Mouse (Mus musculus) liver, adult 2 months (tissue): ENCODE results near the gene Ms4a15. TPM values are rescaled to one million over a fixed set of nuclear protein-coding genes. Genes with fewer than 3 reads are reported as not detected.

ENCODE experiments used
- DNase-seq: peaks from one replicate; pipeline ENCODE4 v3.0.0-alpha.2; 2011; ENCODE audit warnings: low read depth, low spot score; ENCODE audit errors: extremely low read depth
- H3K27ac ChIP-seq: fragments of 200-500 bp; replicated peaks from 2 replicates; pipeline ENCODE4 v1.5.1; 2012; ENCODE audit warnings: low read depth, mild to moderate bottlenecking, control low read depth, inconsistent platforms, low read length; ENCODE audit not compliant: insufficient read depth
- H3K27me3 ChIP-seq: fragments of 200-500 bp; 2 replicates; pipeline ENCODE4 v1.6.1; 2012; ENCODE audit warnings: mild to moderate bottlenecking, moderate library complexity, low read length, inconsistent platforms; ENCODE audit not compliant: control insufficient read depth, insufficient read depth
- H3K36me3 ChIP-seq: fragments of 200-500 bp; 2 replicates; pipeline ENCODE4 v1.6.1; 2012; ENCODE audit warnings: low read length, inconsistent platforms; ENCODE audit not compliant: control insufficient read depth, insufficient read depth
- H3K4me1 ChIP-seq: fragments of 200-500 bp; 2 replicates; pipeline ENCODE4 v1.6.1; 2011; ENCODE audit warnings: low read length; ENCODE audit not compliant: control insufficient read depth, insufficient read depth
- H3K4me3 ChIP-seq: fragments of 200-500 bp; 2 replicates; pipeline ENCODE4 v1.5.1; 2011; ENCODE audit warnings: low read depth, mild to moderate bottlenecking, control low read depth, low read length, moderate library complexity; ENCODE audit not compliant: insufficient read depth
- H3K79me2 ChIP-seq: fragments of 200-500 bp; 2 replicates; pipeline ENCODE4 v1.6.1; 2012; ENCODE audit warnings: inconsistent platforms, mild to moderate bottlenecking, low read length, moderate library complexity; ENCODE audit not compliant: control insufficient read depth, insufficient read depth
- H3K9ac ChIP-seq: fragments of 200-500 bp; 2 replicates; pipeline ENCODE4 v1.6.1; 2012; ENCODE audit warnings: low read depth, mild to moderate bottlenecking, control low read depth, inconsistent platforms, low read length
- CTCF ChIP-seq: fragments of 200-500 bp; IDR thresholded peaks from 2 replicates; pipeline ENCODE4 v1.5.1; 2011; ENCODE audit warnings: low read depth, low read length, control low read depth
- POLR2A ChIP-seq: fragments of 200-500 bp; IDR thresholded peaks from 2 replicates; pipeline ENCODE4 v1.6.1; 2011; ENCODE audit warnings: low read length, control low read depth; ENCODE audit not compliant: insufficient read depth; ENCODE audit errors: extremely low read depth
- WGBS: fragments of 180-500 bp; shearing (Covaris S2); methylation state at CpG from one replicate; pipeline ENCODE4 v1.1.7; 2018; 5-methylcytosine and 5-hydroxymethylcytosine counted together
- polyA plus RNA-seq: library from polyadenylated mRNA; depleted of rRNA; stranded (reverse); fragments of >200 nt; gene quantifications from 2 replicates; pipeline ENCODE4 v1.2.3, GENCODE M21; 2012
- total RNA-seq: library from RNA; depleted of rRNA; stranded (reverse); fragments of >200 nt; gene quantifications from 2 replicates; pipeline ENCODE4 v1.2.3, GENCODE M21; 2014

Ms4a15 gene
- total and polyA plus RNA-seq, 2 experiments: not detected

- H3K4me1 ChIP-seq: no peaks in the 10 kb centered on the region
- 95% methylated on average over 2 of the region's 2 CpGs for WGBS
- no peak overlapping the region for H3K4me3 ChIP-seq
- H3K36me3 ChIP-seq: no peaks in the 10 kb centered on the region
- H3K79me2 ChIP-seq: no peaks in the 10 kb centered on the region
- no peak overlapping the region for H3K9ac ChIP-seq
- TF ChIP-seq CTCF (no peak), POLR2A (no peak)
- H3K27me3 ChIP-seq: no peaks in the 10 kb centered on the region
- DNase-seq: no peak
- H3K27ac ChIP-seq: no peak overlapping the region
Observed at GRCm38 (mm10) chr19:10973187-10973586, 19.9 kb downstream of the Ms4a15 start.

- Histone ChIP-seq H3K27ac (no peak overlapping the region), H3K79me2 (no peaks in the 10 kb centered on the region), H3K27me3 (no peaks in the 10 kb centered on the region), H3K4me1 (no peaks in the 10 kb centered on the region), H3K36me3 (no peaks in the 10 kb centered on the region), H3K4me3 (no peak overlapping the region), H3K9ac (no peak overlapping the region)
- WGBS: 92% methylated on average over 3 of the region's 3 CpGs
- DNase-seq: no peak
- no peak for TF ChIP-seq POLR2A
- TF ChIP-seq CTCF: no peak
Observed at GRCm38 (mm10) chr19:10972660-10973059, 20.4 kb downstream of the Ms4a15 start.

GRCm38 (mm10) chr19:10970457-10970856 lies 22.6 kb downstream of the Ms4a15 start:
- no peak for TF ChIP-seq CTCF
- no peak for TF ChIP-seq POLR2A
- peak; percentile 23 for DNase-seq

GRCm38 (mm10) chr19:10968578-10968977 lies 24.5 kb downstream of the Ms4a15 start:
- Histone ChIP-seq H3K36me3 (no peaks in the 10 kb centered on the region), H3K27me3 (no peaks in the 10 kb centered on the region), H3K4me3 (no peak overlapping the region), H3K4me1 (no peaks in the 10 kb centered on the region), H3K9ac (no peak overlapping the region), H3K79me2 (no peaks in the 10 kb centered on the region), H3K27ac (no peak overlapping the region)
- TF ChIP-seq POLR2A (no peak), CTCF (no peak)
- DNase-seq: peak; percentile 19
- WGBS: 58% methylated on average over 7 of the region's 7 CpGs

More at GRCm38 (mm10) chr19:10970457-10970856, 22.6 kb downstream of the Ms4a15 start:
- no peak overlapping the region for H3K9ac ChIP-seq
- WGBS: 65% methylated on average over 3 of the region's 3 CpGs
- H3K4me1 ChIP-seq: no peaks in the 10 kb centered on the region
- H3K4me3 ChIP-seq: no peak overlapping the region
- no peaks in the 10 kb centered on the region for H3K79me2 ChIP-seq
- H3K36me3 ChIP-seq: no peaks in the 10 kb centered on the region
- H3K27ac ChIP-seq: 0 out of 2 replicates have a peak overlapping the region, but pooled peaks have one; percentile 26
- no peaks in the 10 kb centered on the region for H3K27me3 ChIP-seq

GRCm38 (mm10) chr19:10965721-10966120 lies 27.3 kb downstream of the Ms4a15 start:
- H3K36me3 ChIP-seq: no peaks in the 10 kb centered on the region
- no peak overlapping the region for H3K27ac ChIP-seq
- no peaks in the 10 kb centered on the region for H3K4me1 ChIP-seq
- DNase-seq: no peak
- no peak overlapping the region for H3K9ac ChIP-seq
- no peaks in the 10 kb centered on the region for H3K79me2 ChIP-seq
- no peak for TF ChIP-seq CTCF
- no peak for TF ChIP-seq POLR2A
- H3K4me3 ChIP-seq: no peak overlapping the region
- no peaks in the 10 kb centered on the region for H3K27me3 ChIP-seq
- 81% methylated on average over 7 of the region's 7 CpGs for WGBS

GRCm38 (mm10) chr19:10959978-10960346 lies 33.1 kb downstream of the Ms4a15 start:
- H3K4me1 ChIP-seq: no peaks in the 10 kb centered on the region
- H3K36me3 ChIP-seq: no peaks in the 10 kb centered on the region
- TF ChIP-seq CTCF (no peak), POLR2A (no peak)
- H3K9ac ChIP-seq: no peak overlapping the region
- H3K4me3 ChIP-seq: no peak overlapping the region
- no peak overlapping the region for H3K27ac ChIP-seq
- DNase-seq: no peak
- H3K79me2 ChIP-seq: no peaks in the 10 kb centered on the region
- H3K27me3 ChIP-seq: no peaks in the 10 kb centered on the region
- WGBS: 52% methylated on average over 12 of the region's 12 CpGs
